Mouse (Mus musculus): Measurements from ENCODE around the gene Becn1.

DNA sequence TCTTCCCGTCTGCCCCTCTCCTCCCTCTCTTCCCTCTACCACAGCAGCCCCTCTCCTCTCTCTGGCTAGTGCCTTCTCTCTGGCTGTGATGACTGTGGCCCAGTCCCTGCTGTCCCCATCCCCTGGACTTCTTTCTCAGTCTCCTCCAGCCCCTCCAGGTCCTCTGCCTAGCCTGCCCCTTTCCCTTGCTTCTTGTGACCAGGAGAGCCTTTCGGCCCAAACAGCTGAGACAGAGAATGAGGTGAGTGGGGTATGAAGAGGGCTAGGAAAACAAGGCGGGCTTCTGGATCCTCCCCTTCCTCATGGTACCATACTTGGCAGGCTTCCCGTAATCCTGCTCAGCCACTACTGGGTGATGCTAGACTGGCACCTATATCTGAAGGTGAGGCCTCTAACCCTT, 26.8 kb downstream of the Becn1 start:
- TF ChIP-seq POLR2A (IDR thresholded peaks at IDR 0.05; ENCODE audit: insufficient read depth, low read length) = no peak
- TF ChIP-seq EP300 (IDR thresholded peaks at IDR 0.05; ENCODE audit: insufficient read depth, low read depth, low read length) = no peak
